Mouse (Mus musculus) cortical plate, adult 2 months (tissue): ENCODE measurements at regions not wholly inside any gene's neighbourhood (a gene's known extent, or its start where the extent isn't known, plus 50 kb on each side); places are given as distances from the start of the nearest gene placed in this dataset.

Experiments
- CTCF ChIP-seq: fragments of 200-500 bp; IDR thresholded peaks from 2 replicates; pipeline ENCODE4 v1.5.1; 2011; ENCODE audit warnings: mild to moderate bottlenecking, control low read depth, low read length; ENCODE audit not compliant: insufficient read depth; ENCODE audit errors: extremely low read depth
- POLR2A ChIP-seq: fragments of 200-500 bp; IDR thresholded peaks from 2 replicates; pipeline ENCODE4 v1.6.1; 2011; ENCODE audit warnings: mild to moderate bottlenecking, low read length, control low read depth; ENCODE audit not compliant: insufficient read depth; ENCODE audit errors: extremely low read depth

DNA sequence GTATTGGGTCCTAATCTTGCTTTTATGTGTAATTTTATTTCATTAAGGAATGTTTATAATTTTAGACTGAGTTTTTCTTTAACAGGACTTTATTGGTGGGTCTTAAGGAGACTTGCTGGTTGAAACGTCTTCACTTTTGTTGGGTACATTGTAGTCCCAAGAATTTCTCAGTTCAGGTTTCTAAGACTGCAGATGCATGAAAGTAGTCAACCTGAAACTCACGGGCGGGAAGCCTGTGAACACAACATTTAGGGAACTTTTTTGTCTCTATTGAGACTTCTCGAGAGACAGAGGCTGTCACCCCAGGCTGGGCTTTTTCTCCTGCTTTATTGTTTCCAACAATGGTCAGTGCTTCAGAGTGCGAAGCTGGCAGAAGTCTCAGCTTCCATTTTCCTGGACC lies 152.5 kb upstream of the Ankrd55 start:
- TF ChIP-seq CTCF (no peak), POLR2A (no peak)
